Mouse (Mus musculus): ENCODE results near the gene Xrra1. TPM values are rescaled to one million over a fixed set of nuclear protein-coding genes. Genes with fewer than 3 reads are reported as not detected.

The Xrra1 gene
- polyA plus RNA-seq, 1 experiment from 2014 or later, result 0.44 TPM

DNA sequence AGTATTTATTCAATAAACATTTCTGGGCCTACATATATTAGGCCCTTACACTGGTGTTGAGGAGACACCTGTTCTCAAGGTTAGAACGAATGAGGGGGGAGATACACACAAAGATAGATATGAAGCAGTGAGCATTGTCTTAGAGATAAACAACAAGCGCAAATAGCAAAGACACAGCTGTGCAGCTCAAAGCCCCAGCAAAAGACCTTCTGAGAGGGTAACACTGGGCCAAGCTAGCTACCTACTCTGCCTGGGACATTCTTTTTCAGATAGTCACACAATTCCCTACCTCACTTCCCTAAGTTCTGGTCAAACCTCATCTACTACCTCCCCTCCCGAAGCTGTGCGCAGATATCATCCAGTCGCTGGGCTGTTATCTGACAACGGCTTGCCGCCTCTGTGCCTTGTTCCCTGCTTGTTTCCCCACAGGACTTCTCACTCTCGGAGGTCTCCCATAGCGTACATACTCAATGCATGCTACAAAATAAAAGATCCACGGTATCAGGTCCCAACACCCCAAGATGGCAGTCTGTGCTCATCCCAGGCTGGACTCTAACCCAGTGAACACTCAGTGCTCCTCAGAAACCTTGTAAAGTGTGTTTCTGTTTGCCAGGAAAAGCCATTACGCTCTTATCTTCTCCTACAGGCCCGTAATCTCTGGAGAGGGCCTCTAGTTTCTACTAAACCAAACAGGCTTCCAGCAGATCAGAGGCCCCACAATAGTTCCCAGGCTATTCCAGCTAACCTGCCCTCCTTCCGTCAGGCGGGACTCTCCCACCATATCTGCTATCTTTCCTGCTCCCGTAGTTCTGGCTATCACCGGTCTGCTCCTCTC is 34.0 kb upstream of the Xrra1 start:
- Histone ChIP-seq H3K9ac (ENCODE audit: low read length) (no peak overlapping the region), H3K9me3 (ENCODE audit: control insufficient read depth, low read length) (no peaks in the 10 kb centered on the region), H3K36me3 (ENCODE audit: control insufficient read depth, insufficient read depth, low read length) (no peaks in the 10 kb centered on the region), H3K4me3 (ENCODE audit: low read depth, low read length) (no peak overlapping the region), H3K4me1 (ENCODE audit: control insufficient read depth, insufficient read depth, low read length) (peaks cover 5% of the 10 kb centered on the region; the same call in 1 of the 2 replicates), H3K4me2 (no peak overlapping the region), H3K27ac (ENCODE audit: low read depth, low read length) (no peak overlapping the region), H3K27me3 (ENCODE audit: control insufficient read depth, insufficient read depth, low read length) (no peaks in the 10 kb centered on the region)
- DNase-seq (ENCODE audit: low spot score, missing footprints) (no peak), ATAC-seq (ENCODE audit: low FRiP score) (no peak)
- WGBS, result 87% methylated on average over 16 of the region's 16 CpGs

DNA sequence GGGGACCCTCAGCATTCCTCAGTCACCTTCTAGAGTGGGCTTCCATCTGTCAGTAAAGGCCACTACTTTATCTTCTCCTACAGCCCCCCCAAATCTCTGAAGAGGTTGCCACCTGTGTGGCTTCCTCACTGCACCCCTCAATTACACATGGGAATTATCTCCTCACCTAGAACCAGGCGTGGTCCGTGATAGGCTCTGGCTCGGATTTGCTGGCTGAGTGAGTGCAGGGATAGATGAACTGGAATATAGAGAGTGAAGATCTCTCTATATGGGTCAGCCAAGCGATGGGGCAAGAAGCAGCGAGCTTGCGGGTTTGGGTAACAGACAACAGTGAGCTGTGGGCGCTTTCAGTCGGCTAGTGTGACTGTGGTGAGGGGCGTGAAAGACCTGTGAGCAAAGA is 33.4 kb upstream of the Xrra1 start:
- no peaks in the 10 kb centered on the region for H3K27me3 ChIP-seq (ENCODE audit: control insufficient read depth, insufficient read depth, low read length)
- H3K9me3 ChIP-seq (ENCODE audit: control insufficient read depth, low read length), result no peaks in the 10 kb centered on the region
- ATAC-seq (ENCODE audit: low FRiP score) (no peak), DNase-seq (ENCODE audit: low spot score, missing footprints) (no peak)
- WGBS, result 84% methylated on average over 9 of the region's 9 CpGs
- H3K9ac ChIP-seq (ENCODE audit: low read length), result no peak overlapping the region
- no peak overlapping the region for H3K4me3 ChIP-seq (ENCODE audit: low read depth, low read length)
- no peak overlapping the region for H3K27ac ChIP-seq (ENCODE audit: low read depth, low read length)
- peaks cover 5% of the 10 kb centered on the region; the same call in 1 of the 2 replicates for H3K4me1 ChIP-seq (ENCODE audit: control insufficient read depth, insufficient read depth, low read length)
- no peaks in the 10 kb centered on the region for H3K36me3 ChIP-seq (ENCODE audit: control insufficient read depth, insufficient read depth, low read length)
- no peak overlapping the region for H3K4me2 ChIP-seq

DNA sequence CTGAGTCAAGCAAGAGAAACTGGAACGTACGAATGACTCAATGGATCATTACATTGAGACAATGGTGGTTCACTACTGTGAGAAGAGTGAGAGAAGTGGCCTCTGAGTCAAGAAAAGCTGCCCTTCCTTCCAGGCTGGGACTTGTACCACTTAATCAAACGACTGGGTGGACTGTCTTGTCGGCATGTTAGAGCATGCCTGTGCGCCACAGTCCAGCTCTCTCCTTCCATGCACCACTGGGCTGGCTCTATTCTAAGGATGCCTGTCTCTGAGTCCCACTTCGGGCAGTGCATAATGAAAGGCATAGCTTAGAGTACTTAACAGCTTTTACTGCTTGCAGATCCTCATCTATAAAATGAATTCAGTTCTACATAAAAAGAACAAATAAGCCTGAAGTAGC is 32.8 kb upstream of the Xrra1 start:
- Histone ChIP-seq H3K4me2 (no peak overlapping the region), H3K4me1 (ENCODE audit: control insufficient read depth, insufficient read depth, low read length) (peaks cover 5% of the 10 kb centered on the region; the same call in 1 of the 2 replicates), H3K4me3 (ENCODE audit: low read depth, low read length) (no peak overlapping the region), H3K9me3 (ENCODE audit: control insufficient read depth, low read length) (no peaks in the 10 kb centered on the region), H3K9ac (ENCODE audit: low read length) (no peak overlapping the region), H3K27me3 (ENCODE audit: control insufficient read depth, insufficient read depth, low read length) (no peaks in the 10 kb centered on the region), H3K27ac (ENCODE audit: low read depth, low read length) (no peak overlapping the region), H3K36me3 (ENCODE audit: control insufficient read depth, insufficient read depth, low read length) (no peaks in the 10 kb centered on the region)
- WGBS, result 69% methylated on average over 6 of the region's 6 CpGs
- no peak for DNase-seq (ENCODE audit: low spot score, missing footprints)
- no peak for ATAC-seq (ENCODE audit: low FRiP score)

DNA sequence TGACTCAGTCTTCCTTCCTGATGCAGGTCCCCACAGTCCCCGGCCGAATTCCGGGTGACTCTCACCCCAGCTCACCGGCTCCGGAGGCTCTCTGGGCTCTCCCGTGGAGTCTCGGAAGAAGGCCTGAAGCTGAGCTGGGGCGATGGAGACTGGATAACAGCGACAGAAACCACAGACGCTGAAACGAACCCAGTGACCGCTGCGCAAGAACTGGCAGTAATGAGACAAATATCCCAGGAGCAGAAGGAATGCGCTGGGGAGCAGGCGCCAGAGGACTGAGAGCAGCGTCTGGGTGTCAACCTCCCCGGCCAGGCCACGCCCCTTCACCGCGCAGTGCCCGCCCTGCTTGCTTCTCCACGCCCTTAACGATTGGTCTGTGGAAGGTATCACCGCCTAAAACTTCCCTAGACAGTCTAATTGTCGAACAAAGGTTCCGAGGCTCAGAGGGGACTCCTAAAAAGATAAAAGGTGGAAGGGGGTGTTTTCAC is 30.8 kb upstream of the Xrra1 start, which contains the start of gene Neu3:
TSS of gene Neu3 (minus strand) at position 335 of the 488 bp plus-strand sequence.
- Histone ChIP-seq H3K4me1 (ENCODE audit: control insufficient read depth, insufficient read depth, low read length) (peaks cover 5% of the 10 kb centered on the region; the same call in 1 of the 2 replicates), H3K27ac (ENCODE audit: low read depth, low read length) (peak within 1 kb of the TSS; percentile 30; the same call in 1 of the 2 replicates), H3K4me3 (ENCODE audit: low read depth, low read length) (peak within 1 kb of the TSS; percentile 41), H3K9ac (ENCODE audit: low read length) (peak within 1 kb of the TSS; percentile 65), H3K36me3 (ENCODE audit: control insufficient read depth, insufficient read depth, low read length) (no peaks in the 10 kb centered on the region), H3K27me3 (ENCODE audit: control insufficient read depth, insufficient read depth, low read length) (no peaks in the 10 kb centered on the region), H3K4me2 (peak within 1 kb of the TSS; percentile 67), H3K9me3 (ENCODE audit: control insufficient read depth, low read length) (no peaks in the 10 kb centered on the region)
- DNase-seq (ENCODE audit: low spot score, missing footprints) (peak; percentile 98), ATAC-seq (ENCODE audit: low FRiP score) (peak; percentile 97)
- under 1% methylated on average over 26 of the region's 26 CpGs for WGBS

DNA sequence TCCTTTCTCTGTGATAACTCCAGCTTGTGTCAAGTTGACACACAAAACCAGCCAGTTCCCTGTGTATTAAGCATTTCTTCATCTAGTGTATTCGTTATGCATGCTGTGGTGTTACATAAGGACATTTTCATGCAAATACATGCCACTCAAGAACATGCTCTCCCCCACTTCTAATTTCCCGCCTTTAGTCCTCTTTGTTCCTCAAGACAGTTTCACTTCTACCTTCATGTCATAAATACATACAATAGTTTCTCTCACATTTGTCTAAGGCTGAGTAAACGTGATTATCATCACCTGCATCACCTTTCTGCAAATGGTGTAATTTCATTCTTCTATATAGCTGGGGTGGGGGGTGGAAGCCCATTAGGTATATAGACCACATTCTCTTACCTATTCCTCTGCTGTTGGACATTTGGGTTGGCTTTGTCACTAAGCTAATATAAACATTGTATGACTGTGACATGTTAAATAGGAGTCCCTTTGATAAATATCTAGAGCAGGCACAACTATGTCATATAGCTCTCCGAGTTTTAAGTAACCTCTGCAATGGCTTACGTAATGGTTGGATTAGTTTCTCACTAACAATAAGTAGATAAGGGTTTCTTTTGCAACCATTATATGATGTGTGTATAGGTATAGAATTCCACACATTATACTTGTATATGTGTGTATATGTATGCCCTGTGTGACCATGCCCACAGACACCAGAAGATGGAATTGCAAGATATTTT is 25.6 kb upstream of the Xrra1 start:
- Histone ChIP-seq H3K4me1 (ENCODE audit: control insufficient read depth, insufficient read depth, low read length) (peaks cover 5% of the 10 kb centered on the region; the same call in 1 of the 2 replicates), H3K27me3 (ENCODE audit: control insufficient read depth, insufficient read depth, low read length) (no peaks in the 10 kb centered on the region), H3K9me3 (ENCODE audit: control insufficient read depth, low read length) (no peaks in the 10 kb centered on the region), H3K36me3 (ENCODE audit: control insufficient read depth, insufficient read depth, low read length) (no peaks in the 10 kb centered on the region; the same call in 1 of the 2 replicates), H3K4me3 (ENCODE audit: low read depth, low read length) (no peak overlapping the region), H3K4me2 (no peak overlapping the region), H3K27ac (ENCODE audit: low read depth, low read length) (no peak overlapping the region), H3K9ac (ENCODE audit: low read length) (no peak overlapping the region)
- no peak for DNase-seq (ENCODE audit: low spot score, missing footprints)
- no peak for ATAC-seq (ENCODE audit: low FRiP score)
- WGBS, result 87% methylated on average over 5 of the region's 5 CpGs

DNA sequence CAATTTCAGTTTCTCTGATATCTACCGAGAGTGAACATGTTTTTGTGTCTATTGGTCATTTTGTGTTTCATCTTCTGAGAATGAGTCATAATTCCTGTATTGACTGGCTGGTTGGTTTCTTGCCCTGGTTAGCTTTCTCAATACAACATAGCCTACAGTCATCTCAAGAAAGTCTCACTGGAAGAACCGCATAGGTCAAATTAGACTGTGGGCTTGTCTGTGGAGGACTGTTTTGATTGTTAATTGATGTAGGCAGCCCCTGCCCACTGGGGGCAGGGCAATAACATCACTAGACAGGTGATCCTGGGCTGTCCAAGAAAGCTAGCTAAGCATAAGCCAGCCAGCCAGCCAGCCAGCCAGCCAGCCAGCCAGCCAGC is 25.1 kb upstream of the Xrra1 start:
- DNase-seq (ENCODE audit: low spot score, missing footprints), result no peak
- Histone ChIP-seq H3K27me3 (ENCODE audit: control insufficient read depth, insufficient read depth, low read length) (no peaks in the 10 kb centered on the region), H3K4me2 (no peak overlapping the region), H3K4me3 (ENCODE audit: low read depth, low read length) (no peak overlapping the region), H3K9me3 (ENCODE audit: control insufficient read depth, low read length) (no peaks in the 10 kb centered on the region), H3K36me3 (ENCODE audit: control insufficient read depth, insufficient read depth, low read length) (peaks cover 3% of the 10 kb centered on the region; the same call in 1 of the 2 replicates), H3K27ac (ENCODE audit: low read depth, low read length) (no peak overlapping the region), H3K4me1 (ENCODE audit: control insufficient read depth, insufficient read depth, low read length) (no peaks in the 10 kb centered on the region), H3K9ac (ENCODE audit: low read length) (no peak overlapping the region)
- WGBS, result 90% methylated on average over 2 of the region's 2 CpGs
- no peak for ATAC-seq (ENCODE audit: low FRiP score)

DNA sequence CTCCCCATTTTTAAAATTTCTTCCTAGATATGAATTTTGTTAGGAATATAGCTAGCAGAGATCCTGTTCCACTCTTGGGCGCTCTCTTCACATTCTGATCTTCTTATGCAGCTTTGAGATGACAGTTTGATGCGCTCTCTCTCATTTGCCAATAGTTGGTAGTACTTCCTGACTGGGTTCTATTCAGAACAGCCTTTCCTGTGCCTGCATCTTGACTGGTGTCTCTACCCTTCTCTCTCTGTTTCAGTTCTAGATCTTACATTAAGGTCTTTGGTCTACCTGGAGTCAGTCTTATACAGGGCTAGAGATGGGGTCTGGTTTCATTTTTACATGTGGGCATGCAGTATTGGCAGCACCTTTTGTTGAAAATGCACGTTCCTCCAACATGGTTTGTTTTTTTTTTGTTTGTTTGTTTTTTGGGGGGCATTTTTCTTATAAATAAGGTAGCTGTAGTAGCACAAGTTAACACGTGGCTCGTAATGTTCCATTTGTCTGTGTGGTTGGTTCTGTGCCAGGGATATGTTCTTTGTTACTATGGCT is 24.5 kb upstream of the Xrra1 start:
- H3K27ac ChIP-seq (ENCODE audit: low read depth, low read length), result no peak overlapping the region
- ATAC-seq (ENCODE audit: low FRiP score) (no peak), DNase-seq (ENCODE audit: low spot score, missing footprints) (no peak)
- peaks cover 5% of the 10 kb centered on the region for H3K36me3 ChIP-seq (ENCODE audit: control insufficient read depth, insufficient read depth, low read length)
- 89% methylated on average over 5 of the region's 5 CpGs for WGBS
- H3K9me3 ChIP-seq (ENCODE audit: control insufficient read depth, low read length), result no peaks in the 10 kb centered on the region
- no peaks in the 10 kb centered on the region for H3K4me1 ChIP-seq (ENCODE audit: control insufficient read depth, insufficient read depth, low read length)
- no peak overlapping the region for H3K4me3 ChIP-seq (ENCODE audit: low read depth, low read length)
- H3K27me3 ChIP-seq (ENCODE audit: control insufficient read depth, insufficient read depth, low read length), result no peaks in the 10 kb centered on the region
- no peak overlapping the region for H3K9ac ChIP-seq (ENCODE audit: low read length)
- no peak overlapping the region for H3K4me2 ChIP-seq

GRCm38 (mm10) chr7:99836781-99837180 is 22.1 kb upstream of the Xrra1 start:
- H3K4me3 ChIP-seq (ENCODE audit: low read depth, low read length), result no peak overlapping the region
- H3K9me3 ChIP-seq (ENCODE audit: control insufficient read depth, low read length), result no peaks in the 10 kb centered on the region
- no peak overlapping the region for H3K9ac ChIP-seq (ENCODE audit: low read length)
- no peaks in the 10 kb centered on the region for H3K27me3 ChIP-seq (ENCODE audit: control insufficient read depth, insufficient read depth, low read length)
- WGBS, result 73% methylated on average over 4 of the region's 4 CpGs
- H3K36me3 ChIP-seq (ENCODE audit: control insufficient read depth, insufficient read depth, low read length), result peaks cover 12% of the 10 kb centered on the region
- DNase-seq (ENCODE audit: low spot score, missing footprints) (no peak), ATAC-seq (ENCODE audit: low FRiP score) (no peak)
- H3K4me2 ChIP-seq, result no peak overlapping the region
- H3K4me1 ChIP-seq (ENCODE audit: control insufficient read depth, insufficient read depth, low read length), result no peaks in the 10 kb centered on the region
- H3K27ac ChIP-seq (ENCODE audit: low read depth, low read length), result no peak overlapping the region
